Comparison of ENCODE assay signal across 11 mouse cellular contexts in the genomic region with DNA sequence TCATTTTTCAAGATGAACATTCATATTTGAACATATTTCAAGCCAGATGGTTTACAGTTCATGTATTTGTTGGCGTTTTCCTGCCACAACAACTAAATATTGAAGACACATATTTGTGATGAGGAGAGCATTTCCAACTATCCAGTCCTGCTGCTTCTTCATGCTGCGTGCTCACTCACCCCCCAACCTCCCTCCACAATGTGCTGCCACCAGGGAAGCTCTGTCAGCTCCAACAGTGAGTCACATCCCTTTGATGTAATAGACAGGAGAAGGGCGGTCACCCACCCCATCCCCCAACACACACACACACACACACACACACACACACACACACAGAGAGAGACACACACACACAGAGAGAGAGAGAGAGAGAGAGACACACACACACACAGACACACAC. TPM values are rescaled to one million over a fixed set of nuclear protein-coding genes. Genes with fewer than 3 reads are reported as not detected.
DNase-seq lines count a peak whose midpoint lies in the region.
"Had no signal": no experiment of that assay in that cellular context is flagged by ENCODE, and none has a peak within 500 bp of the region (broad histone marks: within the 10 kb centered on the region; RNA-seq: fewer than 3 reads in every experiment).

No protein-coding gene starts in this region.

- peak; percentile 17 for DNase-seq in layer of hippocampus, adult 11-12 months (ENCODE audit: low spot score)
- DNase-seq in layer of hippocampus, adult 9-10 months (ENCODE audit: low spot score): no peak
- peak; percentile 9 to 25 for DNase-seq in adrenal gland, adult 18-20 months (ENCODE audit: low spot score in 2 of 2)
- peak; percentile 60 to 75 for DNase-seq in adrenal gland, postnatal 36 days
- DNase-seq in left cerebral cortex, postnatal 25 days (ENCODE audit: low spot score in 2 of 2): peak; percentile 16 to 49
- DNase-seq in thymus, postnatal 4 days: no peak
- DNase-seq in adipocyte (ENCODE audit: low spot score): no peak
- DNase-seq: gastrocnemius, postnatal 25 days; kidney, adult 8-10 months had no signal

- intact Hi-C loops in left cerebral cortex, postnatal 25 days (cut with DNase I): no loop called here

RNA-seq across cellular contexts. Expression of a gene that starts 6.3 kb away (rescaled TPM):
- not detected for total RNA-seq in adrenal gland, adult 18-20 months (2021)
- not detected for total RNA-seq in adrenal gland, postnatal 36 days (2021)
- total RNA-seq in left cerebral cortex, postnatal 25 days (2021): not detected
- total RNA-seq: CH12.LX; gastrocnemius, postnatal 25 days; megakaryocyte-erythroid progenitor cell, adult 5-6 weeks had no signal

Comparison
In these comparisons a context has a peak if more than half of its experiments do, and no peak if none do; other contexts are left out.
1. DNase-seq: peak in layer of hippocampus, adult 11-12 months (single experiment), adrenal gland, adult 18-20 months (2 of 2), adrenal gland, postnatal 36 days (2 of 2) and left cerebral cortex, postnatal 25 days (2 of 2); none in layer of hippocampus, adult 9-10 months (single experiment), thymus, postnatal 4 days (single experiment) and adipocyte (single experiment).